Mouse (Mus musculus) left cerebral cortex, postnatal 36 days (tissue): ENCODE measurements around the gene Trnp1. TPM values are rescaled to one million over a fixed set of nuclear protein-coding genes. Genes with fewer than 3 reads are reported as not detected.
A peak's percentile ranks its signal among the peaks of the same experiment; 100 is the strongest.

Experiments used
- DNase-seq, 2 experiments: peaks; one replicate each; pipeline ENCODE4 v3.0.0; 2021 to 2022; ENCODE audit warnings: low spot score in 2 of 2, mixed read lengths in 1 of 2
- intact Hi-C: fragments of 180-260 bp; cut with DNase I; formaldehyde crosslinking; loops from one replicate; pipeline ENCODE4 v1.15.1; 2025
- total RNA-seq, 2 experiments: library from RNA; stranded (reverse); gene quantifications; 2 replicates each; pipeline ENCODE4 v1.2.3; 2021

The Trnp1 gene
- total RNA-seq, 2 experiments from 2014 or later = 168 to 210 TPM

GRCm38 (mm10) chr4:133496738-133497445 lies 1.5 kb downstream of the Trnp1 start:
- intact Hi-C loops = no loop called here
- no peak for DNase-seq

GRCm38 (mm10) chr4:133495711-133496110 lies 2.6 kb downstream of the Trnp1 start:
- DNase-seq = no peak
- intact Hi-C loops = no loop called here

DNA sequence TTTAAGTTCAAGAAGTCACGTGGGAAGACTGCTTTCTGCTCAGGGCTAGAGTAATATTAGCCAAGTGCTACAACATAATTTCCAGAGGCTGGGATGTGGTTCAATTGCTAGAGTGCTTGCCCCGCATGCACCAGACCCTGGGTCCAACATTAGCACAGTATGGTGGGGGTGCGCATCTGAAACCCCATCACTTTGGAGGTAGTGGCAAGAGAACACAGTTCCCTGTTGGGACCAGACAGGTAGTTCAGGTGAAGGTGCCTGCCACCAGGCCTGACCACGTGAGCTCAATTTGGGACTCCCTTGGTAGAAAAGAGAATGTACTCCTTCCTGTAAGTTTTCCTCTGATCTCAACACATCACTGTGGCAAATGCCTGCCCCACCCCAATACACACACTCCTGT lies 3.5 kb downstream of the Trnp1 start:
- intact Hi-C loops = no loop called here
- DNase-seq = no peak

- peak; percentile 71 to 79 for DNase-seq
- intact Hi-C loops = no loop called here
These were observed 3.9 kb downstream of the Trnp1 start for GRCm38 (mm10) chr4:133494432-133494831.

DNA sequence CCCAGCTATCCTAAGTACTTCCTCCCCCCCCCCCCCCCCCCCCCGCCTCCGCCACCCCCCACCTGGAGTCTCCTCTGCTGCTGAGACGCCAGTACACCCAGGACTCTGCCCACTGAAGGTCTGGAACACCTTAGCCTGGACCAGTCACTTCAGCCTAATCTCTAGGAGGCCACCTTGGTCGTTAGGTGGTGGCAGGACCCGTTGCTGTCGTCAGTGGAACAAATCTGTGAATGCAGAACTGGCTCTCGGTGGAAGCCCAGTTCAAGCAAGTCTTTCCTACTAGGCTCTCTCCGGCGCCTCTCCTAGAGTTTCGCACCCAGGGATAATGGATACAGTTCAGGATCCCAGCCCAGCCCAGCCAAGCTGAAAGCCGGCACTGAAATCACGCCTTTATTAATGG lies 4.5 kb downstream of the Trnp1 start:
- DNase-seq = no peak

GRCm38 (mm10) chr4:133491800-133492199 lies 6.5 kb downstream of the Trnp1 start:
- intact Hi-C loops = no loop called here
- DNase-seq = no peak

More for the DNA sequence above, 4.5 kb downstream of the Trnp1 start:
- intact Hi-C loops = no loop called here

- no peak for DNase-seq
- intact Hi-C loops = no loop called here
These were observed 8.7 kb downstream of the Trnp1 start for GRCm38 (mm10) chr4:133489489-133490245.

DNA sequence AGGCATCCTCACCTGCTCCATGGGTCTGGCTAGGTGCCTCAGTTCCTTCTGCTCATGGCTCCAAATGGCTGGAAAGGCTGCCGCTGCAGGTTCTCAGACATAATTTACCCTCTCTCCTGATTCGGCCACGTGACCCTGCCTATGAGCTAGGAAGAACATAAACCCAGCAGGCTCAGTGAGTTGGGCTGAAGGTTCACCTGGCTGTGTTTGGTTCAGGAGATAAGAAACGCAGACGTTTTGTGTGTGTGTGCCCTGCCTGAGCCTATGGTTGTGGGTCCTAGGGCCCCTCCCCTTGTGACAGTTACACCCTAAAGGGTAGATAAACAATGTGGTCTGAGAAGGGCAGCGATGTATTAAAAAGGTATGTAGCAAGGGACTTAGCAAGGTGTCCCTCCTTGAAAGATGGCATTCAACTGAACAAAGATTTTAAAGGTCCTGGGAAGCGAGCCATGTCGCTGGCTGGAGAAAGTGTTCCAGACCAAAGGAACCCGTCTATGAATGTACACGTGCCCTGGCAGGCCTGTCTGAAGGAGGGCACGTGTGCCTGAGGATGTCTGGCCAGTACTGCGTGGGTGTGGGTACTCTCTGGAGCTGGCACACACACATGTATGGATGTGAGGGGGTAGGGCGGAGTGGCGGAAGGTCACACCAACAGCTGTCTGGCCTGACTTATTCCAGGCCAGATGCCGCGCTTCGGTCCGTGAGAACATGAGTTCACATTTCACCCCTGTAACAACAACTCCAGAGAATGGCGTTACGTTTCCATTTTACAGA lies 9.5 kb downstream of the Trnp1 start:
- no peak for DNase-seq
- intact Hi-C loops = no loop called here

GRCm38 (mm10) chr4:133486673-133487357 lies 11.5 kb downstream of the Trnp1 start:
- DNase-seq = no peak
- intact Hi-C loops = no loop called here

GRCm38 (mm10) chr4:133485691-133486425 lies 12.5 kb downstream of the Trnp1 start:
- DNase-seq = no peak
- intact Hi-C loops = no loop called here

DNA sequence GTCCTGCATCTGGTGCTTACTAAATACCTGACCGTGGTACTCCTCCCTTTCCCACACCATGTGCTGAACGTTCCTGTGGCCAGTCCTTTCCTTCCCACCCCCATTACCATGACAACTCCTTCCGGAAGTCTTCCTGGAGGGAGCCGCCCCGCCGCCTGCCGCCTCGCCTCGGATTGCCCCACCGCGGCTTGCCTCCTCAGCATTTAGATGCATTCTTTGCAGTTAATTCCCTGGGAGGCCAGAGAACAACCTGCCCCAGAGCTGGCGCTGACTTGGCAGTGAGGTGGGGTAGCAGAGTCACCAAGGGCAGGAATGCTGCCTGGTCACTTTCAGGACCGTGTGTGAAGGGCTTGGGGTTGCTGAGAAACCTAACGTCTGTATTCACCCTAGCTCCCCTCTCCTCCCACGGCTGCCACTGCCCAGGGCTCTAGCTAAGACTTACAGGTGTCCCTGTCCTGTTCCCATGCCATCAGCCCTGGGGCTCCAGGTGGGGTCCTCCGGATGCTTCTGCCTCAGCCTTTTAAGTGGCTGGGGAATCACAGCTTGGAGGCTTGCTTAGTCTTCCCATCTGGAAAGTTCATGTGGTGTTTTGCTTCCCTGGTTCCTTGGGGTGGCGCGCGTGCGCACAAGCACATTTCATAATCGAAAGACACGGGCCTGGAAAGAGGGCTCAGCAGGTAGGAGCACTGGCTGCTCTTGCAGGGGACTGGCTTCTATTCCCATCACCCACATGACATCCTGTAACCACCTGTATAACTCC lies 13.9 kb downstream of the Trnp1 start:
- intact Hi-C loops = no loop called here

GRCm38 (mm10) chr4:133482479-133482878 lies 15.9 kb downstream of the Trnp1 start:
- DNase-seq = no peak
- intact Hi-C loops = no loop called here

More for the DNA sequence above, 13.9 kb downstream of the Trnp1 start:
- peak in 1 of 2 experiments; percentile 38 for DNase-seq

DNA sequence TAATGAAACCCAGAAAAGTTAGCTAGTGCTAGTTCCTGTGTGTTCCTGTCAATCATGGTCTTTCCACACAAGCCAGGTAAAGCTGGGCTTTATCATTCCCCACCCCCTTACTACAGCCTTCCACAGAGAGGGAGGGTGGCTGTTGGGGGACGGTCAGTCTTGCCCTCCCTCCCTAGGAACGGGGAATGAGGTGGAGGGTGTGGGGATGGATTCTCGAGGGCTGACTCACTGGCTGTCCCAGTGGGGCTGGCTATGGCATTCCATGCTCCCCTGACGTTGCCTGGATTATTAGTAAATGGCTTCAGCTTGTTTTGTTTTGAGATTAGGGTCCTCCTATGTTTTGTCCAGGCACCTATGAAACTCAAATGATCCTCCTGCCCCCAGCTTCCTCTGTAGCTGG lies 16.9 kb downstream of the Trnp1 start:
- intact Hi-C loops = no loop called here
- no peak for DNase-seq

- intact Hi-C loops = no loop called here
These were observed 17.6 kb downstream of the Trnp1 start for GRCm38 (mm10) chr4:133480754-133481153.

GRCm38 (mm10) chr4:133480185-133480537 lies 18.2 kb downstream of the Trnp1 start:
- intact Hi-C loops = no loop called here
- DNase-seq = no peak

More at GRCm38 (mm10) chr4:133480754-133481153, 17.6 kb downstream of the Trnp1 start:
- no peak for DNase-seq

- intact Hi-C loops = no loop called here
- peak; percentile 87 to 91 for DNase-seq
These were observed 18.7 kb downstream of the Trnp1 start, which contains the start of gene Tent5b for GRCm38 (mm10) chr4:133479458-133480184. Tent5b (plus strand) TSS chr4:133480132.

DNA sequence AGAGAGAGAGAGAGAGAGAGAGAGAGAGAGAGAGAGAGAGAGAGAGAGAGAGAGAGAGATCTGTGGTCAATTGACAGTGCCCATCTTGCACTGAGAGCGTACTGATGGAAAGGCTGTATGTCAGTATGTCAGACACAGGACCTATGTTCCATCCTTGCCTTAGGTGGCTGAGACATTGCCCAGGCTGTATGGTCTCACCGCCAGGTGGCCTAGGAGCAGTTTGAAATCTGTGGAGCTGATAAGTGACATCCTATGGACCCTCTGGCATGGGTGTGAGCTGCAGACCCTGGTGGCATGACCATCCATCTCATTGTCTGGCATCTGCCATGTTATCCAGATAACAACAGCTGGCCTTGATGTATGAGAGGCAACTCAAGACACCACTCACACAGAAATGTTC lies 24.5 kb downstream of the Trnp1 start:
- no peak for DNase-seq
- intact Hi-C loops = no loop called here
